Mouse (Mus musculus) lung, embryonic 14.5 days (tissue): ENCODE measurements around the gene Nat10. TPM values are rescaled to one million over a fixed set of nuclear protein-coding genes. Genes with fewer than 3 reads are reported as not detected.

Experiments used
- ATAC-seq: fragments of 200-750 bp; cut with Nextera tagmentation; 2 replicates; pipeline ENCODE4 v1.8.0; 2017; ENCODE audit warnings: mild to moderate bottlenecking, moderate TSS enrichment, moderate library complexity; ENCODE audit not compliant: insufficient read depth
- DNase-seq: peaks from one replicate; pipeline ENCODE4 v3.0.0-alpha.2; 2015
- H3K27ac ChIP-seq: fragments of 300-500 bp; sonication (generic); 2 replicates; pipeline ENCODE4 v1.5.1; 2014; ENCODE audit warnings: low read depth, mild to moderate bottlenecking, moderate library complexity
- H3K27me3 ChIP-seq: fragments of 300-500 bp; sonication (generic); 2 replicates; pipeline ENCODE4 v1.6.1; 2014; ENCODE audit warnings: low read length, control low read depth; ENCODE audit not compliant: insufficient read depth
- H3K36me3 ChIP-seq: fragments of 300-500 bp; sonication (generic); 2 replicates; pipeline ENCODE4 v1.6.1; 2014; ENCODE audit warnings: control low read depth; ENCODE audit not compliant: insufficient read depth
- H3K4me1 ChIP-seq: fragments of 300-500 bp; sonication (generic); 2 replicates; pipeline ENCODE4 v1.6.1; 2014; ENCODE audit warnings: antibody characterized with exemption, control low read depth; ENCODE audit not compliant: insufficient read depth
- H3K4me2 ChIP-seq: fragments of 300-500 bp; sonication (generic); 2 replicates; pipeline ENCODE4 v1.6.1; 2014; ENCODE audit warnings: mild to moderate bottlenecking
- H3K4me3 ChIP-seq: fragments of 300-500 bp; sonication (generic); 2 replicates; pipeline ENCODE4 v1.5.1; 2014; ENCODE audit warnings: low read depth, low read length
- H3K9ac ChIP-seq: fragments of 300-500 bp; sonication (generic); 2 replicates; pipeline ENCODE4 v1.6.1; 2014
- H3K9me3 ChIP-seq: fragments of 300-500 bp; sonication (generic); 2 replicates; pipeline ENCODE4 v1.6.1; 2016; ENCODE audit warnings: low read depth, low read length, control low read depth
- CTCF ChIP-seq: IDR thresholded peaks from 2 replicates; pipeline ENCODE4 v1.5.1; 2016; ENCODE audit warnings: antibody characterized with exemption, low read depth
- WGBS: fragments of 180-500 bp; shearing (Covaris S2); extraction: QIAGEN DNeasy Blood & Tissue Kit; methylation state at CpG from one replicate; pipeline ENCODE4 v1.1.7; 2014; 5-methylcytosine and 5-hydroxymethylcytosine counted together
- polyA plus RNA-seq: library from polyadenylated mRNA; unstranded; fragments of >200 nt; fragmentation: Nextera tagmentation; extraction: Ambion mirVana; gene quantifications from 2 replicates; pipeline ENCODE4 v1.2.1, GENCODE M21; 2014

The Nat10 gene
- polyA plus RNA-seq, 1 experiment from 2014 or later = 35.6 TPM

- Histone ChIP-seq H3K4me1 (peaks cover 6% of the 10 kb centered on the region; the same call in 1 of the 2 replicates), H3K4me3 (peak overlapping the region; percentile 73), H3K27ac (no peak overlapping the region; the same call in 1 of the 2 replicates), H3K9me3 (no peaks in the 10 kb centered on the region), H3K4me2 (peak overlapping the region; percentile 87), H3K27me3 (no peaks in the 10 kb centered on the region), H3K9ac (no peak overlapping the region), H3K36me3 (peaks cover 35% of the 10 kb centered on the region)
- DNase-seq = peak; percentile 27
- no peak for TF ChIP-seq CTCF
- WGBS = 31% methylated on average over 4 of the region's 4 CpGs
- ATAC-seq = no peak
Measured at GRCm38 (mm10) chr2:103761993-103762392, 923 bp upstream of the Nat10 start.

GRCm38 (mm10) chr2:103760421-103760820 lies 649 bp downstream of the Nat10 start:
- Histone ChIP-seq H3K27me3 (no peaks in the 10 kb centered on the region), H3K9me3 (no peaks in the 10 kb centered on the region), H3K4me3 (peak overlapping the region; percentile 73), H3K4me1 (peaks cover 6% of the 10 kb centered on the region; the same call in 1 of the 2 replicates), H3K36me3 (peaks cover 29% of the 10 kb centered on the region), H3K4me2 (peak overlapping the region; percentile 87), H3K9ac (peak overlapping the region; percentile 61), H3K27ac (peak overlapping the region; percentile 74; the same call in 1 of the 2 replicates)
- DNase-seq (no peak), ATAC-seq (peak; percentile 19; the same call in 1 of the 2 replicates)
- WGBS = under 1% methylated on average over 12 of the region's 12 CpGs
- no peak for TF ChIP-seq CTCF

GRCm38 (mm10) chr2:103755458-103756085 lies 5.5 kb downstream of the Nat10 start:
- 80% methylated on average over 9 of the region's 9 CpGs for WGBS
- Histone ChIP-seq H3K27ac (no peak overlapping the region), H3K9ac (no peak overlapping the region), H3K4me1 (no peaks in the 10 kb centered on the region), H3K36me3 (peaks cover 49% of the 10 kb centered on the region), H3K27me3 (no peaks in the 10 kb centered on the region), H3K9me3 (no peaks in the 10 kb centered on the region), H3K4me3 (no peak overlapping the region), H3K4me2 (no peak overlapping the region)
- DNase-seq (no peak), ATAC-seq (no peak)
- no peak for TF ChIP-seq CTCF

GRCm38 (mm10) chr2:103754614-103755013 lies 6.5 kb downstream of the Nat10 start:
- Histone ChIP-seq H3K27me3 (no peaks in the 10 kb centered on the region), H3K4me2 (no peak overlapping the region), H3K9ac (no peak overlapping the region), H3K9me3 (no peaks in the 10 kb centered on the region), H3K4me1 (no peaks in the 10 kb centered on the region), H3K27ac (no peak overlapping the region), H3K4me3 (no peak overlapping the region), H3K36me3 (peaks cover 58% of the 10 kb centered on the region)
- WGBS = 84% methylated on average over 3 of the region's 3 CpGs
- DNase-seq (no peak), ATAC-seq (no peak)
- TF ChIP-seq CTCF = no peak

GRCm38 (mm10) chr2:103751771-103752170 lies 9.3 kb downstream of the Nat10 start:
- ATAC-seq (no peak), DNase-seq (no peak)
- no peak for TF ChIP-seq CTCF
- H3K4me1 ChIP-seq = no peaks in the 10 kb centered on the region
- H3K36me3 ChIP-seq = peaks cover 83% of the 10 kb centered on the region
- H3K4me2 ChIP-seq = no peak overlapping the region
- no peaks in the 10 kb centered on the region for H3K9me3 ChIP-seq
- WGBS = 93% methylated on average over 6 of the region's 6 CpGs
- H3K27ac ChIP-seq = no peak overlapping the region
- no peaks in the 10 kb centered on the region for H3K27me3 ChIP-seq
- no peak overlapping the region for H3K9ac ChIP-seq
- H3K4me3 ChIP-seq = no peak overlapping the region

GRCm38 (mm10) chr2:103749091-103749490 lies 12.0 kb downstream of the Nat10 start:
- peaks cover 72% of the 10 kb centered on the region for H3K36me3 ChIP-seq
- 85% methylated on average over 3 of the region's 3 CpGs for WGBS

GRCm38 (mm10) chr2:103747891-103748290 lies 13.2 kb downstream of the Nat10 start:
- WGBS = 93% methylated on average over 9 of the region's 9 CpGs
- Histone ChIP-seq H3K27ac (no peak overlapping the region), H3K36me3 (peaks cover 74% of the 10 kb centered on the region), H3K27me3 (no peaks in the 10 kb centered on the region), H3K4me2 (no peak overlapping the region), H3K4me1 (no peaks in the 10 kb centered on the region), H3K4me3 (no peak overlapping the region), H3K9ac (no peak overlapping the region), H3K9me3 (no peaks in the 10 kb centered on the region)
- ATAC-seq (no peak), DNase-seq (no peak)
- TF ChIP-seq CTCF = no peak

More at GRCm38 (mm10) chr2:103749091-103749490, 12.0 kb downstream of the Nat10 start:
- Histone ChIP-seq H3K4me2 (no peak overlapping the region), H3K4me3 (no peak overlapping the region), H3K27ac (no peak overlapping the region), H3K4me1 (no peaks in the 10 kb centered on the region), H3K9ac (no peak overlapping the region), H3K27me3 (no peaks in the 10 kb centered on the region), H3K9me3 (no peaks in the 10 kb centered on the region)
- ATAC-seq (no peak), DNase-seq (no peak)
- no peak for TF ChIP-seq CTCF
